Mouse (Mus musculus) G1E (cell line): ENCODE measurements around the gene Clcn3. TPM values are rescaled to one million over a fixed set of nuclear protein-coding genes. Genes with fewer than 3 reads are reported as not detected.
A peak's percentile ranks its signal among the peaks of the same experiment; 100 is the strongest.

Experiments
- ATAC-seq: 2 replicates; pipeline ENCODE4 v1.8.0; 2016; ENCODE audit warnings: mild to moderate bottlenecking; ENCODE audit not compliant: insufficient number of reproducible peaks, poor library complexity, low FRiP score, severe bottlenecking; ENCODE audit errors: extremely low read depth
- DNase-seq: peaks from one replicate; pipeline ENCODE4 v3.0.0; 2012; ENCODE audit warnings: low spot score
- H3K27me3 ChIP-seq: 2 replicates; pipeline ENCODE4 v1.6.1; 2012; ENCODE audit warnings: mild to moderate bottlenecking, low read length, inconsistent platforms; ENCODE audit not compliant: insufficient read depth
- H3K36me3 ChIP-seq: replicated peaks from 2 replicates; pipeline ENCODE3; 2012; ENCODE audit warnings: mild to moderate bottlenecking, inconsistent platforms
- H3K4me1 ChIP-seq: 2 replicates; pipeline ENCODE4 v1.6.1; 2012; ENCODE audit warnings: low read depth, low read length, inconsistent platforms, mixed read lengths; ENCODE audit not compliant: insufficient read depth
- H3K4me3 ChIP-seq: 2 replicates; pipeline ENCODE4 v1.5.1; 2012; ENCODE audit warnings: low read depth, mild to moderate bottlenecking, inconsistent platforms, low read length, moderate library complexity, mixed read lengths
- H3K9me3 ChIP-seq: replicated peaks from 2 replicates; pipeline ENCODE4 v1.6.1; 2012; ENCODE audit warnings: inconsistent platforms
- CTCF ChIP-seq: IDR thresholded peaks from 2 replicates; pipeline ENCODE4 v1.5.1; 2012; ENCODE audit warnings: low read depth, low read length, inconsistent platforms, mixed read lengths
- GATA1 ChIP-seq: IDR thresholded peaks from 2 replicates; pipeline ENCODE4 v1.6.1; 2012; ENCODE audit warnings: borderline replicate concordance, low read length, inconsistent platforms, mixed read lengths
- GATA2 ChIP-seq: IDR thresholded peaks from 2 replicates; pipeline ENCODE4 v1.6.1; 2012; ENCODE audit warnings: low read depth, low read length, inconsistent platforms, borderline replicate concordance
- POLR2AphosphoS5 ChIP-seq: IDR thresholded peaks from 2 replicates; pipeline ENCODE4 v1.6.1; 2012; ENCODE audit warnings: low read depth, low read length, inconsistent platforms; ENCODE audit not compliant: insufficient replicate concordance
- TAL1 ChIP-seq: conservative IDR thresholded peaks from 2 replicates; pipeline ENCODE4 v1.6.1; 2012; ENCODE audit warnings: low read depth, low read length, inconsistent platforms, mixed read lengths
- polyA plus RNA-seq: library from polyadenylated mRNA; stranded (reverse); fragments of >175 nt; gene quantifications from 2 replicates; pipeline ENCODE4 v1.2.3, GENCODE M21; 2012
- total RNA-seq, 2 experiments: library from RNA; stranded (forward) in 1 of 2; stranded (reverse) in 1 of 2; fragments of 200-1000 nt in 1 of 2; fragments of >200 nt in 1 of 2; fragmentation: Nextera tagmentation in 1 of 2; gene quantifications; 2 replicates each; pipeline ENCODE4 v1.2.3; 2014 to 2017

Gene Clcn3
- total and polyA plus RNA-seq, 3 experiments, result 18.0 to 215 (median 147) TPM

DNA sequence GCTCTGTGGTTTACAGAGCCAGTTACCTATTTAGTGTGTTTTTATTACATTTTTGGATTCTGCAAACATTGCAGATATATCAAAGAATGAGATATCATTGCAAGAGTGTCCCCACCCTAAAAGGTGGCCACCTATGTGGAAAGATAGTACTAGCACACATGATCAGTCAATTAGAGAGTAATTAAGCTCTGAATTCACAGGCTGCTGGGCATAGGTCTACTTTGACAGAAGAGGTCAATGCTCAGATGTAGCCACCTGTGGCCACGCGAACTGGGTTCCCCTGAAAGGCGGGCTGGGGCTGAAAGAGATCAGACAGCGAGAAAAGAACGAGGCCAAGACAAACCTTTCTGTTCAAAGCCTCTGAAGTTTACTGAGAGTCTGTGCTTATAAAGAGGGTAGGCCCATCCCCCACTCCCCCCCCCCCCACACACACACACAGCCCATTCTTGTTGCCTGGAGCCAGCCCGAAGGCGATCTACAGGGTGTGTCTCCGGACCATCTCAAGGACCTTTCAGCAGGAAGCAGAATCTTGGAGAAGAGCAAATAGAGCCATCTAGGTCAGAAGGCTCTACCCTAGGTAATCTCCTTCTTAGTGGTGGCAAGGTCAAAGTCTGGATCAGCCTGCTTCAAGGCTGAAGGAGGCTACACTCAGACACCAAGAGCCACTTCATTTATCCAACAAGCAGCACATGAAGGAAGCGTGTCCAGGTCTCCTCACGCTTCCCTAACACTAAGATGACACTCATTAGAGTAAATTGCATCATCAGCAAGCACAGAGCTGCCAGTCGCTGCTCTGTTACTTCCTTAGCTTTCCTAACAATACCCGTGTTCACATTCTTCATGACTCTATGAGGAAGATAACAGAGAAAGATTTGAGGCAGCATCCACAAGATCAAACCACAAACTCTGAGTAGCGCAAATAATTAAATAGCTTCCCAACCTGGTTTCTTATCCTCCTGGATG lies 112.6 kb downstream of the Clcn3 start:
- DNase-seq, result no peak
- TF ChIP-seq POLR2AphosphoS5, result no peak
- TF ChIP-seq TAL1, result no peak
- no peak for TF ChIP-seq CTCF
- Histone ChIP-seq H3K4me1 (peaks cover 5% of the 10 kb centered on the region), H3K27me3 (peaks cover 28% of the 10 kb centered on the region), H3K9me3 (no peaks in the 10 kb centered on the region), H3K4me3 (no peak overlapping the region), H3K36me3 (no peaks in the 10 kb centered on the region)
- ATAC-seq, result no peak

DNA sequence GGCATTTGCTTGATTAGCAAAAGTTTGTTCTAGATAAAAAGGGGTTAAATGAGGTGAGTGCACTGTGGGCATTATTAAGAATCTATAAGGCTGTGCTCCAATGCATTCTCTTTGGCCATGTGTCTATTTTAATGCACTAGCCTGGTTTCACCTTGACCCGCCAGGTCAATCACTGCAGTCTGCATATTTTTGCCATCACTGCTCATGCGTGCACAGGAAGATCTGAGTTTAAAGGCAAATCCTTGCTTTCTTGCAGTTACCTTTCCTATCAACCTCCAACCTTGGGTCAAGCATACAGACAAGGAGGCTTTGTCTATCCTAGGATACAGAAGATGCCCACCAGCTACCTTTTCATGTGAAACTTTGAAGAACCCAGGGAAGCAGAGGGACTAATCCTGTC lies 113.3 kb downstream of the Clcn3 start:
- Histone ChIP-seq H3K4me1 (peaks cover 5% of the 10 kb centered on the region), H3K27me3 (peaks cover 28% of the 10 kb centered on the region)
- no peak for ATAC-seq

DNA sequence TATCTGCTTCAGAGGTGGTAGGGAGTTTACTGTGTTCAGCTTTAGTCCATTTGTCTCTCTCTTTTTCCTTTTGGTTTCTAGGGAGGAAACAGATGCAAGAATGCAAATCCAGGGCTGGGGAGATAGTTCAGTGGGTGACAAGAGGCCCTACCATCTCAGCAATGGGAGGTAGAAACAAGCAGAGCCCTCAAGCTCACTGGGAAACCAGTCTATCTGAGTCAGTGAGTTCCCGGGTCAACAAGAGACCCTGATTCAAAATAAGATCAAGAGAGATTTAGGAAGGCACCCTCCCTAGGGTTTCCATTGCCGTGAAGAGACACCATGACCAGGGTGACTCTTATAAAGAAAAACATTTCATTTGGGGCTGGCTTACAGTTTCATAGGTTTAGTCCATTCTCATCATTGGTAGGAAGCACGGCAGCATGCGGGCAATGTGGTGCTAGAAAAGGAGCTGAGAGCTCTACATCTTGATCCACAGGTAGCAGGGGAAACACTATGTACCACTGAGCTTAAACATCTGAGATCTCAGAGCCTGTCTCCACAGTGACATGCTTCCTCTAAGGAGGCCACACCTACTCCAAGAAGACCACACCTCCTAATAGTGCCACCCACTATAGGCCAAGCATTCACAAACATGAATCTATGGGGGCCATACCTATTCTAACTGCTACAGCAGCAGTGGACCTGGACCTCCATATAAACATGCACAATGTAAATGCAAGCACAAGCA lies 114.7 kb downstream of the Clcn3 start:
- ATAC-seq, result no peak
- H3K4me3 ChIP-seq, result no peak overlapping the region

More for the DNA sequence above, 113.3 kb downstream of the Clcn3 start:
- Histone ChIP-seq H3K4me3 (no peak overlapping the region), H3K36me3 (no peaks in the 10 kb centered on the region), H3K9me3 (no peaks in the 10 kb centered on the region)
- DNase-seq, result no peak
- TF ChIP-seq POLR2AphosphoS5 (no peak), CTCF (no peak), GATA2 (no peak), GATA1 (no peak), TAL1 (no peak)

DNA sequence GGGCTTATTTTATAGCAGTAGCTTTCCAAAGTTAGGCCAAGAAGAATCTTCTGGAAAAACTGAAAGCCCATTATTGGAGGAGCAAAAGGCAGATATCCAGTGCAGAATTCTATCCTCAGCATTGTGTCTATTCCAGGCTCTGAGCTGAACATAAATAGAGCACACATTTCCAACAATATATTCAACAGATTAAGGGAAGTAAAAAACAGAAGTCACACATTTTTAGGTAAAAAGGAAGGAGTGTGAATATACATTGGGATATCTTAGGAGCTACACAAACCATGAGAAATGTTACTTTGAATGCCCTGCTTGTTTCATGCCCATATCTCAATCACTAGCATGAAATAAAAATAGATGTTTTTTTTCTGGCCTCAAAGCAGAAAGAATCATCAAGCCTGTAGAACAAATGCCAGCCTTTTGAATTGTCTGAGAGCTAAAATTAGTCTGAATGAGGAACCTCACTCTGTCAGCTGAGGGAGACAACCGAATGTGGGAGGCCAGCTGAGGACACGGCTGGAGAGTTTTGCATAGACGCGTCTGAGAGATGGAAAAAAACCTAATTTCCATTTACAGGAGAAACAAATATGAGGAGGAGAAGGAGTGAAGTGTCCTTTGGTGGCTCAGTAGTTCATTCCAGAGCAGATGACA lies 115.5 kb downstream of the Clcn3 start:
- peak; percentile 24; the same call in 1 of the 2 replicates for ATAC-seq
- no peak for DNase-seq
- Histone ChIP-seq H3K4me1 (peaks cover 9% of the 10 kb centered on the region), H3K4me3 (no peak overlapping the region), H3K27me3 (peaks cover 15% of the 10 kb centered on the region), H3K9me3 (no peaks in the 10 kb centered on the region), H3K36me3 (no peaks in the 10 kb centered on the region)
- TF ChIP-seq CTCF (no peak), TAL1 (no peak), GATA1 (no peak), POLR2AphosphoS5 (no peak), GATA2 (no peak)

More for the DNA sequence above, 114.7 kb downstream of the Clcn3 start:
- Histone ChIP-seq H3K9me3 (no peaks in the 10 kb centered on the region), H3K36me3 (no peaks in the 10 kb centered on the region), H3K27me3 (peaks cover 22% of the 10 kb centered on the region), H3K4me1 (peaks cover 9% of the 10 kb centered on the region)
- DNase-seq, result no peak
- no peak for TF ChIP-seq TAL1
- TF ChIP-seq CTCF, result no peak
- no peak for TF ChIP-seq GATA2
- TF ChIP-seq GATA1, result no peak
- TF ChIP-seq POLR2AphosphoS5, result no peak

DNA sequence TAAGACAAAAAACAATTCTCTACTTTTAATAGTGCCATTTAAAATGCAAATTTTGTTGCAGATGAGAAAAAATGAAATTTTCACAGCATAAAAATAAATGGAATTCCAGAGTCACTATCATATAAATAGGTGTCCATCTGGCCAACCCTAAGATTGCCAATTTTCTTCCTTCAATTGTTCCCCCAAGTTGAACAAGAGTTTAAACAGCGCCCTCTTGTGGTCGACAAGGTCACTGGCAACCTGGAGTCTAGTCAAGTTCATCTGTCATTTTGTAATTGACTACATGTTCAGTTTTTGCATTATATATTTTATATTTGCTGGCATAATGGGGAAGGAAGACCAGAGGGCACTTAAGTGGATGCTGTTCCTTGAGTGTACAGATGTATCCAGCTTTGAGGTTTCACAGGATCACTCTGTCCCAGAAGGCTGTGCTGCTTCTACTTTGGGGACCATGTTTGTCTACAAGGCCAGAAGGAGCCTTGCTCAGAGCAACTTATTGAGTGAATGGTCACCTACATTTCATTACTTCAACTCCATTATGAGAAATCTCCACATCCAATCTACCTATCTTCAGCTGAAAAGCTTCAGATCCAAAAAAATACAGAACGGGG lies 117.5 kb downstream of the Clcn3 start:
- Histone ChIP-seq H3K4me3 (no peak overlapping the region), H3K27me3 (peaks cover 6% of the 10 kb centered on the region; the same call in 1 of the 2 replicates), H3K36me3 (no peaks in the 10 kb centered on the region), H3K9me3 (no peaks in the 10 kb centered on the region), H3K4me1 (peaks cover 18% of the 10 kb centered on the region)
- no peak for DNase-seq
- TF ChIP-seq GATA1 (no peak), POLR2AphosphoS5 (no peak), GATA2 (no peak), TAL1 (no peak), CTCF (peak; percentile 65; the same call in 1 of the 2 replicates)
- ATAC-seq, result peak; percentile 43; the same call in 1 of the 2 replicates
